Mouse (Mus musculus) liver, postnatal 0 days (tissue): Measurements from ENCODE around the gene Cs.

ENCODE experiments used
- CTCF ChIP-seq: sonication (generic); IDR thresholded peaks from 2 replicates; pipeline ENCODE4 v1.5.1; 2016; ENCODE audit warnings: antibody characterized with exemption, low read depth
- EP300 ChIP-seq: IDR thresholded peaks from 2 replicates; pipeline ENCODE4 v1.6.1; 2016; ENCODE audit warnings: antibody characterized with exemption, low read depth, mild to moderate bottlenecking

DNA sequence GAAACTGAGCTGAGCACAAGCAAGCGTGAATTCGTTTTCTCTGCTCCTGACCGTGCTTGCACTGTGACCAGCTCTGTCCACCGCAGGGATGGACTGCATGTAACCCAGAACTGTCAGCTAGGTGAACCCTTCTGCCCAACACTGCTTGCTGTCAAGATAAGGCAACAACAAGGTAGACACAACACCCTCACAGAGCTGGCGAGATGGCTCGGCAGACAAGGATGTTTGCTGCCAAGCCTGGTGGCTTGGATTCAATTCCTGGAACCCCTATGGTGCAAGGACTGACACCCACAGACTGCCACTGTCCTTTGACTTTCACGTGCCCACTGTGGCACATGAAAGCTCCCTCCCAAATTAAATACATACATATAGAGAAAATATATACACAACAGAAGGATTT lies 66.4 kb downstream of the Cs start:
- TF ChIP-seq CTCF (no peak), EP300 (no peak)
